Mouse (Mus musculus): ENCODE results near the gene Lime1. TPM values are rescaled to one million over a fixed set of nuclear protein-coding genes. Genes with fewer than 3 reads are reported as not detected.

Lime1 gene
- total RNA-seq, 2 experiments from 2014 or later, result 4.6 to 13.2 TPM

Other genes with a start within 250 kb of the Lime1 start
- gene Kcnq2, start 244.8 kb upstream of the Lime1 start, total RNA-seq (2015; ENCODE audit: low replicate concordance), result not detected in 2 replicates
- gene Kcnq2, start 244.8 kb upstream of the Lime1 start, total RNA-seq (2017; ENCODE audit: low replicate concordance), result not detected in 2 replicates
- not detected in 2 replicates for gene Eef1a2, start 223.1 kb upstream of the Lime1 start, total RNA-seq (2015; ENCODE audit: low replicate concordance)
- gene Eef1a2, start 223.1 kb upstream of the Lime1 start, total RNA-seq (2017; ENCODE audit: low replicate concordance), result not detected in 2 replicates
- gene Ppdpf, start 192.8 kb upstream of the Lime1 start, total RNA-seq (2015; ENCODE audit: low replicate concordance), result 80.4 and 90.5 TPM in 2 replicates
- gene Ppdpf, start 192.8 kb upstream of the Lime1 start, total RNA-seq (2017; ENCODE audit: low replicate concordance), result 24.1 and 26.0 TPM in 2 replicates
- not detected in 2 replicates for gene Ptk6, start 177.3 kb upstream of the Lime1 start, total RNA-seq (2015; ENCODE audit: low replicate concordance)
- not detected in 2 replicates for gene Ptk6, start 177.3 kb upstream of the Lime1 start, total RNA-seq (2017; ENCODE audit: low replicate concordance)
- gene Srms, start 166.9 kb upstream of the Lime1 start, total RNA-seq (2015; ENCODE audit: low replicate concordance), result not detected in 2 replicates
- gene Srms, start 166.9 kb upstream of the Lime1 start, total RNA-seq (2017; ENCODE audit: low replicate concordance), result 0.77 TPM in 1 of 2 replicates, not detected in the other
- gene Fndc11, start 160.1 kb upstream of the Lime1 start, total RNA-seq (2015; ENCODE audit: low replicate concordance), result 2.5 TPM in 1 of 2 replicates, not detected in the other
- not detected in 2 replicates for gene Fndc11, start 160.1 kb upstream of the Lime1 start, total RNA-seq (2017; ENCODE audit: low replicate concordance)
- 15.1 and 15.5 TPM in 2 replicates for gene Helz2, start 138.1 kb upstream of the Lime1 start, total RNA-seq (2015; ENCODE audit: low replicate concordance)
- 10.1 and 15.4 TPM in 2 replicates for gene Helz2, start 138.1 kb upstream of the Lime1 start, total RNA-seq (2017; ENCODE audit: low replicate concordance)
- 33.1 and 57.3 TPM in 2 replicates for gene Gmeb2, start 92.0 kb upstream of the Lime1 start, total RNA-seq (2015; ENCODE audit: low replicate concordance)
- gene Gmeb2, start 92.0 kb upstream of the Lime1 start, total RNA-seq (2017; ENCODE audit: low replicate concordance), result 29.0 and 55.1 TPM in 2 replicates
- gene Stmn3, start 65.6 kb upstream of the Lime1 start, total RNA-seq (2015; ENCODE audit: low replicate concordance), result not detected in 2 replicates
- not detected in 2 replicates for gene Stmn3, start 65.6 kb upstream of the Lime1 start, total RNA-seq (2017; ENCODE audit: low replicate concordance)
- 63.3 and 80.4 TPM in 2 replicates for gene Rtel1, start 60.3 kb upstream of the Lime1 start, total RNA-seq (2015; ENCODE audit: low replicate concordance)
- gene Rtel1, start 60.3 kb upstream of the Lime1 start, total RNA-seq (2017; ENCODE audit: low replicate concordance), result 52.0 and 60.7 TPM in 2 replicates
- 2.9 and 10.1 TPM in 2 replicates for gene Zgpat, start 15.2 kb upstream of the Lime1 start, total RNA-seq (2015; ENCODE audit: low replicate concordance)
- 11.2 and 15.4 TPM in 2 replicates for gene Zgpat, start 15.2 kb upstream of the Lime1 start, total RNA-seq (2017; ENCODE audit: low replicate concordance)
- 5.4 and 14.3 TPM in 2 replicates for gene Arfrp1, start 14.7 kb upstream of the Lime1 start, total RNA-seq (2015; ENCODE audit: low replicate concordance)
- 9.0 and 10.8 TPM in 2 replicates for gene Arfrp1, start 14.7 kb upstream of the Lime1 start, total RNA-seq (2017; ENCODE audit: low replicate concordance)
- 12.2 and 12.3 TPM in 2 replicates for gene Zbtb46, start 79.3 kb downstream of the Lime1 start, total RNA-seq (2015; ENCODE audit: low replicate concordance)
- 7.5 and 15.5 TPM in 2 replicates for gene Zbtb46, start 79.3 kb downstream of the Lime1 start, total RNA-seq (2017; ENCODE audit: low replicate concordance)
- not detected in 2 replicates for gene Abhd16b, start 113.1 kb downstream of the Lime1 start, total RNA-seq (2015; ENCODE audit: low replicate concordance)
- not detected in 2 replicates for gene Abhd16b, start 113.1 kb downstream of the Lime1 start, total RNA-seq (2017; ENCODE audit: low replicate concordance)
- gene Tpd52l2, start 117.1 kb downstream of the Lime1 start, total RNA-seq (2015; ENCODE audit: low replicate concordance), result 19.8 and 23.5 TPM in 2 replicates
- gene Tpd52l2, start 117.1 kb downstream of the Lime1 start, total RNA-seq (2017; ENCODE audit: low replicate concordance), result 45.3 and 90.6 TPM in 2 replicates
- 14.1 and 25.2 TPM in 2 replicates for gene Dnajc5, start 140.4 kb downstream of the Lime1 start, total RNA-seq (2015; ENCODE audit: low replicate concordance)
- gene Dnajc5, start 140.4 kb downstream of the Lime1 start, total RNA-seq (2017; ENCODE audit: low replicate concordance), result 21.4 and 23.3 TPM in 2 replicates
- gene Uckl1, start 204.8 kb downstream of the Lime1 start, total RNA-seq (2015; ENCODE audit: low replicate concordance), result 26.4 and 37.1 TPM in 2 replicates
- 15.2 and 30.2 TPM in 2 replicates for gene Uckl1, start 204.8 kb downstream of the Lime1 start, total RNA-seq (2017; ENCODE audit: low replicate concordance)
- gene Prpf6, start 211.8 kb downstream of the Lime1 start, total RNA-seq (2015; ENCODE audit: low replicate concordance), result 11.7 and 13.0 TPM in 2 replicates
- gene Prpf6, start 211.8 kb downstream of the Lime1 start, total RNA-seq (2017; ENCODE audit: low replicate concordance), result 28.1 and 33.1 TPM in 2 replicates
- gene Zfp512b, start 212.7 kb downstream of the Lime1 start, total RNA-seq (2015; ENCODE audit: low replicate concordance), result 2.5 and 14.8 TPM in 2 replicates
- gene Zfp512b, start 212.7 kb downstream of the Lime1 start, total RNA-seq (2017; ENCODE audit: low replicate concordance), result 0.39 and 4.2 TPM in 2 replicates
- gene Samd10, start 219.1 kb downstream of the Lime1 start, total RNA-seq (2015; ENCODE audit: low replicate concordance), result 4.0 TPM in 1 of 2 replicates, not detected in the other
- 0.08 and 0.77 TPM in 2 replicates for gene Samd10, start 219.1 kb downstream of the Lime1 start, total RNA-seq (2017; ENCODE audit: low replicate concordance)